Mouse (Mus musculus) stomach, embryonic 16.5 days (tissue): Measurements from ENCODE around the gene Ylpm1. TPM values are rescaled to one million over a fixed set of nuclear protein-coding genes. Genes with fewer than 3 reads are reported as not detected.
A peak's percentile ranks its signal among the peaks of the same experiment; 100 is the strongest.

Experiments
- ATAC-seq: fragments of 200-750 bp; cut with Nextera tagmentation; 2 replicates; pipeline ENCODE4 v1.8.0; 2017; ENCODE audit warnings: moderate number of reproducible peaks, moderate TSS enrichment; ENCODE audit not compliant: insufficient read depth, low FRiP score
- H3K27ac ChIP-seq: fragments of 300-500 bp; sonication (generic); 2 replicates; pipeline ENCODE4 v1.5.1; 2014; ENCODE audit warnings: low read length
- H3K27me3 ChIP-seq: fragments of 300-500 bp; sonication (generic); 2 replicates; pipeline ENCODE4 v1.6.1; 2014; ENCODE audit warnings: low read length, control low read depth, mixed read lengths; ENCODE audit not compliant: control insufficient read depth, insufficient read depth
- H3K36me3 ChIP-seq: fragments of 300-500 bp; sonication (generic); 2 replicates; pipeline ENCODE4 v1.6.1; 2014; ENCODE audit warnings: low read length; ENCODE audit not compliant: control insufficient read depth, insufficient read depth
- H3K4me1 ChIP-seq: fragments of 300-500 bp; sonication (generic); 2 replicates; pipeline ENCODE4 v1.6.1; 2014; ENCODE audit warnings: low read length, control low read depth, mixed read lengths; ENCODE audit not compliant: control insufficient read depth, insufficient read depth
- H3K4me2 ChIP-seq: fragments of 300-500 bp; sonication (generic); 2 replicates; pipeline ENCODE4 v1.6.1; 2014; ENCODE audit warnings: low read depth, low read length, mixed read lengths
- H3K4me3 ChIP-seq: fragments of 300-500 bp; sonication (generic); replicated peaks from 2 replicates; pipeline ENCODE4 v1.5.1; 2014; ENCODE audit warnings: mild to moderate bottlenecking, low read length
- H3K9ac ChIP-seq: fragments of 300-500 bp; sonication (generic); 2 replicates; pipeline ENCODE4 v1.6.1; 2014; ENCODE audit warnings: low read length
- H3K9me3 ChIP-seq: fragments of 300-500 bp; sonication (generic); replicated peaks from 2 replicates; pipeline ENCODE4 v1.6.1; 2016; ENCODE audit warnings: low read length, control low read depth; ENCODE audit not compliant: control insufficient read depth
- WGBS: fragments of 180-500 bp; shearing (Covaris S2); extraction: QIAGEN DNeasy Blood & Tissue Kit; methylation state at CpG from one replicate; pipeline ENCODE4 v1.1.7; 2014; 5-methylcytosine and 5-hydroxymethylcytosine counted together
- polyA plus RNA-seq: library from polyadenylated mRNA; unstranded; fragments of >200 nt; fragmentation: Nextera tagmentation; extraction: Ambion mirVana; gene quantifications from 2 replicates; pipeline ENCODE4 v1.2.1, GENCODE M21; 2015

Ylpm1 gene
- polyA plus RNA-seq: 22.3 and 23.1 TPM in 2 replicates

GRCm38 (mm10) chr12:84996083-84996496 is at the start of gene Ylpm1:
Gene Ylpm1, plus strand, starts transcription at chr12:84996321.
- ATAC-seq: peak; percentile 99

GRCm38 (mm10) chr12:84947894-84948583 is 48.1 kb upstream of the Ylpm1 start:
- Histone ChIP-seq H3K4me1 (peaks cover 6% of the 10 kb centered on the region; the same call in 1 of the 2 replicates), H3K4me2 (no peak overlapping the region), H3K4me3 (no peak overlapping the region), H3K27ac (no peak overlapping the region), H3K9ac (no peak overlapping the region), H3K36me3 (peaks cover 3% of the 10 kb centered on the region; the same call in 1 of the 2 replicates), H3K9me3 (no peaks in the 10 kb centered on the region), H3K27me3 (no peaks in the 10 kb centered on the region)
- ATAC-seq: no peak
- WGBS: 73% methylated on average over 2 of the region's 2 CpGs

More at GRCm38 (mm10) chr12:84996083-84996496, at the start of gene Ylpm1:
- Histone ChIP-seq H3K27ac (peak within 1 kb of the TSS; percentile 85), H3K9ac (peak within 1 kb of the TSS; percentile 97), H3K9me3 (no peaks in the 10 kb centered on the region), H3K36me3 (no peaks in the 10 kb centered on the region; the same call in 1 of the 2 replicates), H3K27me3 (no peaks in the 10 kb centered on the region), H3K4me2 (peak within 1 kb of the TSS; percentile 97), H3K4me3 (peak within 1 kb of the TSS; percentile 96), H3K4me1 (peaks cover 20% of the 10 kb centered on the region)
- under 1% methylated on average over 45 of the region's 45 CpGs for WGBS

DNA sequence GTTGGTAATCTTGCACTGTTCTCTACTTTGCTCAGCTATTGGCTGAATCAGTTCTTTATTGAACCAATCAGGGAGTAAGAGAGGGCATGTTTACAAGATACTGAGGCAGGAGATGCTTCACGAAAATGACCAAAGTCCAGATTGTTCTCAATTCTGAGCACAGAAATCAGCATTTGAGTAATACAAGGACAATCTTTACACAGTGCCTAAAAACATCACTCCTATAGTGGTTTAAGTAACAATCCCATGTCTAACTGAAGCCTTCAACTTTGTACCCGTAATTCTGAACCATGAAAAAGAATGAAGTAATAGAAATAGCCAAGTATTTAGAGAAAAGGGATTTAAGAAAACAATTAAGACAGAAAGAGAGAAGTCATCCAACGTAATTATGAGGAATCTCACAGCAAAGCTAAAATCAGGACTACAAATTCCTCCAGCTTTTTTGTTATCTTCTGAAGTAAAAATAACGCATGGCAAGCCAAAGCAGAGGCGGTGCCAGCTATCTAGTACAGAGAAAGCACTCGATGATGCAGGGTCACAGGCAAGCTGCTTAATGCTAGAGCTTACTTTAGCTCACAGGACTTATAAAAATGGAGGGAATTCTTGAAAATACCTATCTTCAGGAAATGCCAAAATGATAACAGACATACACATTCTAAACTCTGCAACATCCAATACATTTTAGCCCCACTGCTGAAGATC is 47.4 kb upstream of the Ylpm1 start:
- Histone ChIP-seq H3K4me3 (no peak overlapping the region), H3K9me3 (no peaks in the 10 kb centered on the region), H3K4me2 (no peak overlapping the region), H3K27ac (no peak overlapping the region), H3K9ac (no peak overlapping the region), H3K4me1 (peaks cover 6% of the 10 kb centered on the region; the same call in 1 of the 2 replicates), H3K27me3 (no peaks in the 10 kb centered on the region), H3K36me3 (peaks cover 3% of the 10 kb centered on the region; the same call in 1 of the 2 replicates)
- 88% methylated on average over 6 of the region's 6 CpGs for WGBS
- ATAC-seq: no peak

- H3K9ac ChIP-seq: no peak overlapping the region
- H3K4me3 ChIP-seq: no peak overlapping the region
- WGBS: 57% methylated on average over 6 of the region's 6 CpGs
- no peaks in the 10 kb centered on the region for H3K9me3 ChIP-seq
- H3K36me3 ChIP-seq: peaks cover 5% of the 10 kb centered on the region; the same call in 1 of the 2 replicates
- peak; percentile 73; the same call in 1 of the 2 replicates for ATAC-seq
- H3K27ac ChIP-seq: no peak overlapping the region
- no peak overlapping the region for H3K4me2 ChIP-seq
- H3K27me3 ChIP-seq: no peaks in the 10 kb centered on the region
- H3K4me1 ChIP-seq: peaks cover 6% of the 10 kb centered on the region; the same call in 1 of the 2 replicates
These were observed 45.4 kb upstream of the Ylpm1 start for GRCm38 (mm10) chr12:84950763-84951162.

GRCm38 (mm10) chr12:84951531-84951930 is 44.6 kb upstream of the Ylpm1 start:
- peak overlapping the region; percentile 44 for H3K27ac ChIP-seq
- H3K9me3 ChIP-seq: no peaks in the 10 kb centered on the region
- no peak overlapping the region for H3K4me3 ChIP-seq
- H3K36me3 ChIP-seq: peaks cover 5% of the 10 kb centered on the region; the same call in 1 of the 2 replicates
- ATAC-seq: no peak
- H3K27me3 ChIP-seq: no peaks in the 10 kb centered on the region
- 71% methylated on average over 8 of the region's 8 CpGs for WGBS
- peaks cover 6% of the 10 kb centered on the region; the same call in 1 of the 2 replicates for H3K4me1 ChIP-seq
- no peak overlapping the region for H3K4me2 ChIP-seq
- H3K9ac ChIP-seq: no peak overlapping the region

GRCm38 (mm10) chr12:84952351-84952750 is 43.8 kb upstream of the Ylpm1 start:
- H3K4me2 ChIP-seq: no peak overlapping the region
- no peak overlapping the region for H3K9ac ChIP-seq
- peaks cover 6% of the 10 kb centered on the region; the same call in 1 of the 2 replicates for H3K4me1 ChIP-seq
- no peak for ATAC-seq
- no peaks in the 10 kb centered on the region for H3K9me3 ChIP-seq
- 0 out of 2 replicates have a peak, but pooled peaks cover 2% of the 10 kb centered on the region for H3K36me3 ChIP-seq
- 54% methylated on average over 1 of the region's 1 CpGs for WGBS
- H3K27ac ChIP-seq: peak overlapping the region; percentile 44; the same call in 1 of the 2 replicates
- no peaks in the 10 kb centered on the region for H3K27me3 ChIP-seq
- no peak overlapping the region for H3K4me3 ChIP-seq

GRCm38 (mm10) chr12:84956317-84956716 is 39.8 kb upstream of the Ylpm1 start:
- Histone ChIP-seq H3K4me1 (peaks cover 6% of the 10 kb centered on the region; the same call in 1 of the 2 replicates), H3K4me3 (no peak overlapping the region), H3K36me3 (0 out of 2 replicates have a peak, but pooled peaks cover 2% of the 10 kb centered on the region), H3K27me3 (no peaks in the 10 kb centered on the region), H3K4me2 (no peak overlapping the region), H3K9ac (no peak overlapping the region), H3K9me3 (no peaks in the 10 kb centered on the region), H3K27ac (no peak overlapping the region)
- 85% methylated on average over 3 of the region's 3 CpGs for WGBS
- no peak for ATAC-seq

- no peak overlapping the region for H3K9ac ChIP-seq
- H3K4me3 ChIP-seq: no peak overlapping the region
- H3K27me3 ChIP-seq: no peaks in the 10 kb centered on the region
- H3K36me3 ChIP-seq: 0 out of 2 replicates have a peak, but pooled peaks cover 2% of the 10 kb centered on the region
- WGBS: 65% methylated on average over 1 of the region's 1 CpGs
- no peaks in the 10 kb centered on the region for H3K4me1 ChIP-seq
- H3K9me3 ChIP-seq: no peaks in the 10 kb centered on the region
- H3K27ac ChIP-seq: no peak overlapping the region
- ATAC-seq: no peak
- H3K4me2 ChIP-seq: no peak overlapping the region
These were observed 37.2 kb upstream of the Ylpm1 start for GRCm38 (mm10) chr12:84958794-84959356.
